Mouse (Mus musculus): ENCODE measurements around the gene Fubp3.

DNA sequence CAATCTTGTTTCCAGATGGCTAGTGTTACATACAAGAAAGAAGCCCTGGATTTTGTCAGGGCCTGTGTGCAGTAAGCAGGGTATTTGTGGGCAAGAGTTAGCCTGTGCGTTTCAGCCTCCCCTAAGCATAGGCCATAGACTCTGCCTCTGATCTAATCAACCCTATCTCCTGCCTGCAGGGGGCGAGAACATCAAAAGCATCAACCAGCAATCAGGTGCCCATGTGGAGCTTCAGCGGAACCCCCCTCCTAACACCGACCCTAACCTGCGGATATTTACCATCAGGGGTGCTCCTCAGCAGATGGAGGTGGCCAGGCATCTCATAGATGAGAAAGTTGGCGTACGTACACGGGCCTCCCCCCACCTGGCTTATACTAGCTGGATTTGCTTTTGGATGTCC is 38.9 kb downstream of the Fubp3 start:
- TF ChIP-seq CTCF (IDR thresholded peaks at IDR 0.05) (no peak; the same call in 1 of the 2 replicates), EP300 (IDR thresholded peaks at IDR 0.05) (no peak)
